Mouse (Mus musculus) monocyte, adult 2 months (primary cell): ENCODE data around the gene Timm23.
"Not testable (repeated sequence)": the region's sequence is repeated elsewhere in the genome, so short reads cannot be mapped to it uniquely, and the experiment has no call there.

Source experiments
- DNase-seq, 2 experiments: peaks; one replicate each; pipeline ENCODE4 v3.0.0; 2022; ENCODE audit warnings: low spot score in 2 of 2, low read depth in 1 of 2

Timm23 gene

DNA sequence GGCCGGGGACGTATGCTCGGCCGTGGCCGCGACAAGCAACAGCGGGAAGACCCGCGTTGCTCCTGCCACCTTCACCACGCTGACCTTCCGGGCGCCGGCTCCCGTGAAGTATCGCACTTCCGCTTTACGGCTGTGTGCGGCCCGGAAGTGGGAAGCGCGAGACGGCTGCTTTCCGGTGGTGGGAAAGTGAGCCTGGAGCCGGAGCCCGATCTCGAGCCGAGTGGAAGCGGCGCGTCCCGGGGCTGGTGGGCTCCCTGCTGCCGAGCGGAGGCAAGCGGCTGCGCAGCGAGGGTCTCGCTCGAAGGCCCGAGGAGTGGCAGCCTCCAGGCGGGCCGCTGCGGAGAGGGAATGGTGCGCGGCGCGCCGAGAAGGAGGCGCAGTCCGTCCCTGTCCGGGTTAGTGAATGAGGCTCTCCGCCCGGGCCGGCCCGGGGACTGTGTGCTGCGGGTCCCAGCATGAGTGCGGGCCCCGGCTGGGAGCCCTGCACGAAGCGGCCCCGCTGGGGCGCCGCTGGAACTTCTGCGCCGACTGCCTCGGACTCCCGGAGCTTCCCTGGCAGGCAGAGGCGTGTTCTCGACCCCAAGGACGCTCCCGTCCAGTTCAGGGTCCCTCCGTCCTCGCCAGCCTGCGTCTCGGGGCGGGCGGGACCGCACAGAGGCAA is at the start of gene Timm23, which contains the start of gene Parg:
Gene Timm23, minus strand, starts transcription at position 108 of the 661 bp plus-strand sequence.
Gene Parg, plus strand, starts transcription at position 159 of the 661 bp plus-strand sequence.
- peak; percentile 66 to 73 for DNase-seq

- no peak for DNase-seq
These were observed 47.9 kb upstream of the Timm23 start for GRCm38 (mm10) chr14:32249616-32250015.

GRCm38 (mm10) chr14:32246019-32246418 is 44.3 kb upstream of the Timm23 start:
- no peak for DNase-seq

- DNase-seq, result no peak
These were observed 40.7 kb upstream of the Timm23 start for GRCm38 (mm10) chr14:32242401-32242800.

DNA sequence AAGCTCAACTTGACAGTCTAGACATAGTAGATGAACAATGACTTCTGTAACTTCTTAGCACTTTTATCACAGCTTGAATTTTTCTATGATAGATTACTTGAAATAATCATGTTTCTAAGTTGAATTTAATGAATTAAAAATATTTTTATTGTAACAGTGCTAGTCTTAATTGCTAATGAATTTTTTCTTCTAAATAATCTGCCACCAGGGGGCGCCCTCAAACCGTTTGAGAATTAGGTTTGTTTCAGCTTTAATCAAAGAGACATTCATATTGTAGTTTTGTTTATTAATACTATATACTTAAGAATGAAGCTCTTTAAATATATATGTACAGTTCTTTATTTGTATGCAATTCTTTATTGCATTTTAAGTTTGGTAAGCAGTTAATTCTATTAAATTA is 27.3 kb upstream of the Timm23 start:
- DNase-seq, result no peak

DNA sequence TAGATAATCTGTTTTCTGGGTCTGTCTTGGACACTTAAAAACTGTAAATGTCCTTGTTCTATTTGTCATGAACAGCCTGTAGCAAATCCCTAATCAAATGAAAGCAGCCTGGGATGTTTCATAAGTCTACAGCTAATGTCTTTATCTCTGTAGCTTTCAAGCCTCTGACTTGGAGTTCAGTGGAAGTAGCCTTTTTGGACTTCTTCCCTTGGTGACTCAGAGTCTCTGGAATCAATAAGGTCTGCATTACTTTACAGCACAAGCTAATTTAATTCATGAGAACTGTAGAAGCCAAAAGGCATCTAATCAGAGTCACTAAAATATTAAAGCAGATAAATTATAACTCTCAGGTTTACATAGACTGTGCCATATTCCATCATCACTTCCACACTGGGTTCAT is 24.9 kb upstream of the Timm23 start:
- DNase-seq, result no peak

DNA sequence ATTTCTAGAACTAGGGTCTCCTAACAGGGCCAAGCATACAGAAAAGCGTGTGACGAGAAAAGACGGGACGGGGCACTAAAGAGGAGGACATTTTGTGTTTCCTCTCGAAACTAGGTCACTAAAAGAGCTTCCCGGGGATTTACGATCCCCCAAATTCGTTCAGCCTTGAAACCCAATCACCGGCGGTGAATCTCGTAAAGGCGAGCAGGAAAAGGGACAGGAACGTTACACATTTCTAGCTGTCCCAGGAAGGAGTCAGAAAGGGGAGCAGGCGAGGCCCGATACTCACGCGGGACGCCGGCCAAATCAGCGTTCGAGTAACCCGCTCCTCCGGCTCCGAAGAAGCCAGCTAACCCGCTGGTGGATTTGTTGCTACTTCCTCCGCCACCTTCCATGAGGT is 344 bp downstream of the Timm23 start:
- no peak for DNase-seq

GRCm38 (mm10) chr14:32193557-32193956 is 8.1 kb downstream of the Timm23 start:
- not testable (repeated sequence) for DNase-seq

DNA sequence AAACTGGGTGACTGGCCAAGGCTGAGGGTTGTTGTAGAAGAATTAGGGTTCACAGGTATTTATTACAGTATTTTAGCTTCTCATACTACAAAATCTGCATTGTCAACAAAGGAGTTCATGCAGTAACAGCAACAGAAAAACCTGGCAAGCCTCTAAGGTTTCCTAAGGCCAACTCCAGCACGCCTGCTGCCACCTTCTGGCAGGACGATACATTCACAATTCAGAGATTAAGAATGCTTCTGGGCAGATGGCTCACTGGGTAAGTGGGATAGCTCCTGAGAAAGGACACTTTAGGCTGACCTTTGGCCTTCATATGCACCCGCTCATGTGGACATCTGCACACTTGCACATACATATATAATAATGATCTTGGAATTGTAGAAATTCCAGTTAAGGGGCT is 9.3 kb downstream of the Timm23 start:
- no peak for DNase-seq

DNA sequence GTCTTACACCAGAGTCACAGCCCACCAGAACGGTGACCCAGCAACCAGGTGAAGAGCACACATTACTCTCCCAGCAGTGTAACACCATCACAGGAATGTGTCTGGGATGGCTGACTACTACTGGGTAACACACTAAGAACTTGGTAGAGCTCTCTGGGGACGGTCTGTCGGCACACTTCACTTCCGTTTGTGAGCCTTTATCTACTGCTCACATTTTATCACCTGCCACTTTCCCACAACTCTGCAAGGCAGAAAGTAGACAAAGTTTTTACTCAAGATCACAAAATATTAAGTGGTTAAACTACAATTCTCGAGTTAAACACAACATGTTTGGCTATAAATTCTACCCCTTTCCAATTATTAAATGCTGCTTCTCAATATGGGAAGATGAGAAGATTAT is 9.8 kb downstream of the Timm23 start:
- DNase-seq, result no peak

- no peak for DNase-seq
These were observed 10.9 kb downstream of the Timm23 start for GRCm38 (mm10) chr14:32190627-32191391.

GRCm38 (mm10) chr14:32183846-32184245 is 17.9 kb downstream of the Timm23 start:
- DNase-seq, result no peak

GRCm38 (mm10) chr14:32180861-32181260 is 20.8 kb downstream of the Timm23 start:
- DNase-seq, result no peak

DNA sequence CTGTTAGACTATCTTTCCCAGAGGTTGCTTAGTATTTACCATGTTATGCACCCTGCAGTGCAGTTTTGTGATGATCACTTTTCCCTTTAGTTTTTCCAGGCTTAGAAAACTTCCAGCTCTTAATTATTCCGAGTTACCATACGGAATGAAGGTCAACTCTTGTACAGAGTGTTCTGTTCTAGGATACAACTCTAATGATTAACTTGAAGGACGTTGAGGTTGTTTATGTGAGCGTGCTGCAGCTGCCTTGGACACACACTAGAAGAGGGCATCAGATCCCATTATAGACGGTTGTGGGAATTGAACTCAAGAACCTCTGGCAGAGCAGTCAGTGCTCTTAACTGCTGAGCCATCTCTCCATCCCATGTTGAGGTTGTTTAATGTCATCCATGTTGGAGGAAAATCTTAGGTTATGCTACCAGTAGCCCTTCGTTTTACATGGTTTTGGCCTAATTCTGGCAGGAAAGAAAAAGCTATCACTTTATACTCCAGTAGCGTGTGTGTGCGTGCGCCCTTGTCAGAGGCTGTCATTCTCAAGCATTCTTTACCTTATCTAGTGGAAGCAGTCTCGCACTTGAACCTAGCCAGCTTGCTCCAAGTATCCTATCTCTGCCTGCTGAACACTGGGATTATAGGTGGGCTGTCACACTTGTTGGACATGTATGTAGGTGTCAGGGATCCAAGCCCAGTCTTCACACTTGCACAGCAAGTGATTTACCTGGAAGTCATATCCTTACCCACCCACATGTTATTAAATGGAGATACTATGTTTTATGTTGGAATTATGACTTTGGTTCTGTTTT is 22.1 kb downstream of the Timm23 start:
- no peak for DNase-seq

GRCm38 (mm10) chr14:32176590-32176989 is 25.1 kb downstream of the Timm23 start:
- DNase-seq, result not testable (repeated sequence)

GRCm38 (mm10) chr14:32175310-32175709 is 26.4 kb downstream of the Timm23 start:
- no peak for DNase-seq

DNA sequence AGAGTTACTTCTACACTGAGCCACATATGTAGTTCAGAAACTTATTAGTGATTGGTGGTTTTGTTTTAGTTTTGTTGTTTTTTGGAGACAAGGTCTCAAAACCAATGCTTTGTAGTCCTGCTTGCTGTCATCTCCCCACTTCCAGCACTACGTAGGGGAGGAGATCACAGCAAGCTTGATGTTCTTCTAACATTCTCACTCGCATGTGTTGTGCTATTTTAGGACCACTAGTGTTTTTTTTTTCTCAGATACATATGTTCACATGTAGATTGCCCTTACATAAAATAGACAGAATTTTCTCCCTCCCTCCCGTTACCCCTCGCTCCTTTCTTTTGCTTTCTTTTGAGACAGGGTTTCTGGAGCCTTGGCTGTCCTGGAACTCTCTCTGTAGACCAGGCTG is 31.6 kb downstream of the Timm23 start:
- DNase-seq, result no peak

- DNase-seq, result no peak
These were observed 33.0 kb downstream of the Timm23 start for GRCm38 (mm10) chr14:32168653-32169231.

DNA sequence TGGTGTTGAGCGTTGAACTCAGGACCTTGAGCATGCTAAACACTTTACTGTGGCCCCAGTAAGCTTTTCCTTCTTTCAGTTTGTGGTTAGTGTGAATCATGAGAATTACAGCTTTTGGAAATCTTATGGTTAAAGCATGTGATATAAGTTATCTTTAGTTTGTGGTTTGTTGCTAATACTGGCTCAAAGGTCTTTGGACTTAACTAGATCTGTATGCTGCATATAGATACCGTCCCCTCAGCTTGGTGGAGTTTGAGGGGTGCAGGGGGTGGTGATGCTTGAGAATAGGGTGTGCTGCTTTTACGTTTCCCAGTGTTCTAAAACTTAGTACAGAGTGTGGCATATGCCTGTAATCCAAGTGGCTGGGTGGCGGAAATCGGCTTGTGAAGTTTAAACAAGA is 34.4 kb downstream of the Timm23 start:
- no peak for DNase-seq

DNA sequence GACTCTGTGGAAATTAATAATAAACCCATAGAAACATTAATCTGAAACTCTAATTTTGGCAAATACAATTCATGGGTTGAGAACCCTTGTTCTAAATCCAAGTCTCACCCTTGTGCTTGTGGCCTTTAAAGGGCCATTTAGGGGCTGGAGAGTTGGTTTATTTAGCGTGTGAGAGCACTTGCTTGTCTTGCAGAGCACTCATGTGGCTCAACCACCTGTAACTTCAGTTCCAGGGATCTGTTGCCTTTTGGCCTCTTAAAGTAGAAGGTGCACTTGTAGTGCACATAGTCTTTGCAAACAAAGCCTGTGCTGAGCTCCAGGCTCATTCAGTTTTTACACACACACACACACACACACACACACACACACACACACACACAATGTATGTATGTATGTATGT is 34.9 kb downstream of the Timm23 start:
- no peak for DNase-seq

GRCm38 (mm10) chr14:32166062-32166441 is 35.6 kb downstream of the Timm23 start:
- no peak for DNase-seq
